Mouse (Mus musculus): ENCODE data around the gene Camk2g.

GRCm38 (mm10) chr14:20695761-20696520 is 97.9 kb downstream of the Camk2g start:
- TF ChIP-seq CTCF (IDR thresholded peaks at IDR 0.05; ENCODE audit: borderline replicate concordance, insufficient read depth, low read depth, low read length) (no peak), POLR2A (IDR thresholded peaks at IDR 0.05; ENCODE audit: borderline replicate concordance, insufficient read depth, low read length) (no peak)
